Mouse (Mus musculus) splenic B cell, adult 2 months (primary cell): ENCODE measurements at regions not wholly inside any gene's neighbourhood (a gene's known extent, or its start where the extent isn't known, plus 50 kb on each side); places are given as distances from the start of the nearest gene placed in this dataset.
"Not testable (repeated sequence)": the region's sequence is repeated elsewhere in the genome, so short reads cannot be mapped to it uniquely, and the experiment has no call there.

Experiments
- DNase-seq: peaks from one replicate; pipeline ENCODE4 v3.0.0-alpha.2; 2011; ENCODE audit warnings: low read depth, low spot score
- H3K27me3 ChIP-seq: 2 replicates; pipeline ENCODE4 v1.6.1; 2012; ENCODE audit warnings: mild to moderate bottlenecking, low read length, moderate library complexity, mixed read lengths; ENCODE audit not compliant: control insufficient read depth, poor library complexity, insufficient read depth, severe bottlenecking
- H3K36me3 ChIP-seq: 2 replicates; pipeline ENCODE4 v1.6.1; 2012; ENCODE audit warnings: mild to moderate bottlenecking, low read length, moderate library complexity, mixed read lengths; ENCODE audit not compliant: control insufficient read depth, poor library complexity, insufficient read depth, severe bottlenecking

- DNase-seq = no peak
- H3K27me3 ChIP-seq = no peaks in the 10 kb centered on the region
Observed at GRCm38 (mm10) chr4:22699561-22699960, 211.4 kb upstream of the Pou3f2 start.

GRCm38 (mm10) chr4:22667733-22668381, 179.7 kb upstream of the Pou3f2 start:
- Histone ChIP-seq H3K36me3 (no peaks in the 10 kb centered on the region), H3K27me3 (no peaks in the 10 kb centered on the region)
- no peak for DNase-seq

More at GRCm38 (mm10) chr4:22699561-22699960, 211.4 kb upstream of the Pou3f2 start:
- H3K36me3 ChIP-seq = no peaks in the 10 kb centered on the region

DNA sequence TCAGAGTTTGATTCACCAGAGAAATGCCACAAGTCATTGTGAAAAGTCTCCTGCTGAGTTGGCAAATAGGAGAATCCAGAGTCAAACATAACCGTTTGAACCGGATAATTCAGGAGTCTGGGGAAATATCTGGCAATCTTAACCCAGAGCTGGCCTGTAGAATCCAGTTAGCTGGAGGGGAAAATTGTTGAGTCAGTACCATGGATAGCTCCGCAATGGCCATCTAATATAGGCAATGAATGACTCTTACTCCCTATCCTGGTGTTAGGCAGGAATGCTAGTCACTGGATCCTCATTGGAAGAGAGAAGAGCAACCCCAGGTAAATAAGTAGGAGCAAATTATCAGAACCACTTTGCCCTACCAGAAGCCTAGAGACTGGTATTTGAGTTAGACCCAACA, 157.4 kb upstream of the Pou3f2 start:
- Histone ChIP-seq H3K36me3 (no peaks in the 10 kb centered on the region), H3K27me3 (no peaks in the 10 kb centered on the region)
- no peak for DNase-seq

- DNase-seq = no peak
- Histone ChIP-seq H3K27me3 (no peaks in the 10 kb centered on the region), H3K36me3 (no peaks in the 10 kb centered on the region)
Observed at GRCm38 (mm10) chr4:22608922-22609321, 120.8 kb upstream of the Pou3f2 start.

- H3K36me3 ChIP-seq, H3K27me3 ChIP-seq: not testable (repeated sequence)
- peak; percentile 30 for DNase-seq
Observed at GRCm38 (mm10) chr4:22602164-22602563, 114.0 kb upstream of the Pou3f2 start.

DNA sequence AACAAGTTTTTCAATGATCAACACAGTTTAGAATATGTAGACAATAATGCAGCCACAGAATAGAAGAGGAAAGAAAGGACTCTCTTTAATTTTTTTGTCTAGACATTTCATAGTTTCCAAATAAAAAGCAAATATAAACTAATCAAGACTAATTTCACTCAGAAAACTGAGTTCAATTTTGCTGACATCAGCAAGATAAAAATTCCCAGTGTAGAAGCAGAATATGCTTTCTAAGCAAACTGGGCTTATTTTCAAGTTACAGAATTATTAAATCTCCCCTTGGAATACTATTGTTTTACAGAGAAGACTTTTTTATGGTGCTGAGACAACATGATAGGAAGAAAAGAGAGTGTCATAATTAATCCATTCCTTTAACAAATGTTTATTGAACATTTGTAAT, 99.0 kb upstream of the Pou3f2 start:
- Histone ChIP-seq H3K27me3 (no peaks in the 10 kb centered on the region), H3K36me3 (no peaks in the 10 kb centered on the region)
- DNase-seq = no peak

- DNase-seq = no peak
- H3K36me3 ChIP-seq = no peaks in the 10 kb centered on the region
- H3K27me3 ChIP-seq = no peaks in the 10 kb centered on the region
Observed at GRCm38 (mm10) chr4:22565959-22566358, 77.8 kb upstream of the Pou3f2 start.

DNA sequence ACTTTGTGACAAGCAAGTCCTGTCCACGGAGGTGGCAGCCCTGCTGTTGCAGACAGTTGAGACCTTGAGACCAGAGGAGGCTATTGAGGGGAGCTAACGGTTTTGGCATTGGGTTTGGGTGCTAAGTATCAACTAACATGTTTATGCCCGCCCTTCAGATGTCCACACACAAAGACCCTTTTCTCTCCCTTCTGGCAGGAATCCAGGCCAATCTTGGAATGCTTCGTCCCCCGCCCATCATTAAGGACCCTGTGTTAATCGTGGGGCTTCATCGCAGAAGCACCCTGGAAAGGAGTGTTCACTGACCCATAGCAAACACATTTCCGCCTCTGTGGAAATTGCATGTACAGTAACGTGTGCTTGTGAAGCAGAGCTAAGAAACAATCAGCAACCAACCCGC, 76.4 kb upstream of the Pou3f2 start:
- Histone ChIP-seq H3K27me3 (no peaks in the 10 kb centered on the region), H3K36me3 (no peaks in the 10 kb centered on the region)
- DNase-seq = no peak
